Mouse (Mus musculus) gastrocnemius, postnatal 4 days (tissue): Measurements from ENCODE around the gene Gm20388. TPM values are rescaled to one million over a fixed set of nuclear protein-coding genes. Genes with fewer than 3 reads are reported as not detected.
"Not testable (repeated sequence)": the region's sequence is repeated elsewhere in the genome, so short reads cannot be mapped to it uniquely, and the experiment has no call there.

ENCODE experiments used
- DNase-seq, 2 experiments: peaks; one replicate each; pipeline ENCODE4 v3.0.0; 2021 to 2022; ENCODE audit warnings: low spot score in 2 of 2, mixed read lengths in 2 of 2
- total RNA-seq, 2 experiments: library from RNA; stranded (reverse); gene quantifications; 2 replicates each; pipeline ENCODE4 v1.2.3; 2021

Gm20388 gene
- total RNA-seq, 2 experiments from 2014 or later, result 12.8 to 22.8 TPM

GRCm38 (mm10) chr8:121290547-121290946 is 1379.9 kb downstream of the Gm20388 start:
- DNase-seq, result no peak

DNA sequence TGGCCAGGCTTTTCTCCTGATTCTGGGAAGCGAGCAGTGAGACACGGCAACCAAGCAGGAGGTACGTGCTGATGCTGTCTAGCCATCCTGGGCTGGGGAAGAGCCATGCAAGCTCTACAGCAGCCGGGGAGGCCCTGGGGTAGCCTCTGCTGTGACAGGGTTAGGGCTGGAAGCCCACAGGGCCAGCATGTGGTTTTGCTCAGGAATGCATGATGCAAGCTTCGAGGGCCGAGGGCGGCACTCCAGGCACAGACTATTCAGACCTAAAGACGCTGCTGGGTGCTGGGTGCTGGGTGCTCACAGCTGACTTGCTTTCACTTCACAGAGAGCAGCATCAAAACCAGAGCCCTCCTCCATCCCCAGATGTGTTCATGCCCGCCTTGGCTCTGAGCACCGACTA is 1382.8 kb downstream of the Gm20388 start:
- no peak for DNase-seq

DNA sequence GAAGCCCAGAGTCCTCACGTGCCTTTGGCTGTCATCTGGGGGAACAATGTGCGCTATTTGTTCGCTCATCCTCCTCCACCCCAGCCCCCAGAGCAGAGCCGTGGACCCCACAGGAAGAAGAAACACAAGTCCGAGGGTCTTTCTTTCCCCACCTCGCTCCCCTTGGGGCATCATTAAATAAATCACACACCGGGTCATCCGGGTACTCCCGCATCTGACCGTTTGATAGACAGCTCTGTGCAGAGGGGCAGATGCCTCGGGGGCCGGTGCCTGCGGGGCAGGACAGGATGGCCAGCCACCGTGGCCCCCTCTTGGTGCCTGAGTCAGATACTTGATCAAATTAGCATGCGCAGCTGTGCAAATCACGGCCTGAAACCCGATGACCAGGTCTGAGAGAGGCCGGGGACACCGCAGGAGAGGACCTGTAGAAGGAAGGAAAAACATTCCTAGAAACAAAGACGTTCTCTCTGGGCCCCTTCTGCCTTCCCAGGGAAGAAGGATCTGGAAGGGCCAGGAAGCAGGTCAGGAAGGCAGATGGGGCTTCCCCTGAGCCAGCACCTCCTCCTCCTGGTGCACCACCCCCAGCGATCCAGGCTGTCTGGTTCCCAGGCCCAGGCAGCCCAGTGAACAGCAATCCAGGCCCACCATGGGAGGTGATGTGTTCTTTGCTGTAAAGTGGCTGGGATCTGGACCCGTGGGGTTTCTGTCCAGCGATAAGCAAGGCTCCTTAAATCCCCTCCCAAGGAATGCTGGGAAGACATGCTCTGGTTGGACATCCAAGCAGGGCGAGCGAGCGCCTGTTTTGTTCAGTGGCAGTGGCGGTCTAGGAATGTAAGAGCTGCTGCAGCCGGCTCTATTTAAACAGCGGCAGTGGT is 1383.8 kb downstream of the Gm20388 start:
- DNase-seq, result no peak

DNA sequence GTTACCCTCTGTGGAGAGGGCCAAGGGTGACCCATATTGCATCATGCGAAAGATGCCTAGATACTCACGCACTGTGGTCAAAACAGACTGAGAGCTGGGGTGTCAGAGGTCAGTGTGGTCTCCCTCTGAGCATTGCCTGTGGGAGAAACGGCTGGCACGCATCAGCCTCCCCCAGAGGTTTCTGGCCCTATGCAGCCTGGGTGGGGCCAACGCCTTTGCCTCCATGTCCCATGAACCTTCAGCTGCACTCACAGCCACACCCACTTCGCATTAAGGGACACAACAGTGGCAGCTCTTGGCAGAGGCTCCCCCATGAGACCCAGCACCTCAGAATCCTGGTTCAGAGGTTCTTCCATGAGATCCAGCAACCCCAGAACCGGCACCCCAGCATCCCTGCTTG is 1385.4 kb downstream of the Gm20388 start:
- DNase-seq, result no peak

GRCm38 (mm10) chr8:121296597-121296996 is 1386.0 kb downstream of the Gm20388 start:
- no peak for DNase-seq

GRCm38 (mm10) chr8:121297299-121297698 is 1386.7 kb downstream of the Gm20388 start:
- no peak for DNase-seq

DNA sequence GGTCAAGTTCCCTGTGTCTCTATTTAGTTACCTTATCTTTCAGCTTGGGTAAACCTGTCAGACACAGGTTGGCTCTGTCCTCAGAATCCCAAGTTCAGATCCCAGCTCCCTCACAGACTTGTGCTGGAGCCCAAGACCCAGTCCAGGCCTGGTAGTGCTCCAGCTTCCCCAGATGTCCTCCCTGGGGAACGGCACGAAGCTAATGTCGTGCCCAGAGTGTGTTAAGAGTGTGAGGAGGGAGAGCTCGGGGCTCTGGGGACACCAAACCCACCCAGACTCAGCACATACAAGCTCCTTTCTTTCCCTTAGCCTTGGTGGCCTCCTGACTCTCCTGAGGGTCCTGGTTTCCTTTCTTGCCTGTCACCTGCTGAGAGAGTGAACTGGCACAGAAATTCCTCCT is 1389.4 kb downstream of the Gm20388 start:
- no peak for DNase-seq

DNA sequence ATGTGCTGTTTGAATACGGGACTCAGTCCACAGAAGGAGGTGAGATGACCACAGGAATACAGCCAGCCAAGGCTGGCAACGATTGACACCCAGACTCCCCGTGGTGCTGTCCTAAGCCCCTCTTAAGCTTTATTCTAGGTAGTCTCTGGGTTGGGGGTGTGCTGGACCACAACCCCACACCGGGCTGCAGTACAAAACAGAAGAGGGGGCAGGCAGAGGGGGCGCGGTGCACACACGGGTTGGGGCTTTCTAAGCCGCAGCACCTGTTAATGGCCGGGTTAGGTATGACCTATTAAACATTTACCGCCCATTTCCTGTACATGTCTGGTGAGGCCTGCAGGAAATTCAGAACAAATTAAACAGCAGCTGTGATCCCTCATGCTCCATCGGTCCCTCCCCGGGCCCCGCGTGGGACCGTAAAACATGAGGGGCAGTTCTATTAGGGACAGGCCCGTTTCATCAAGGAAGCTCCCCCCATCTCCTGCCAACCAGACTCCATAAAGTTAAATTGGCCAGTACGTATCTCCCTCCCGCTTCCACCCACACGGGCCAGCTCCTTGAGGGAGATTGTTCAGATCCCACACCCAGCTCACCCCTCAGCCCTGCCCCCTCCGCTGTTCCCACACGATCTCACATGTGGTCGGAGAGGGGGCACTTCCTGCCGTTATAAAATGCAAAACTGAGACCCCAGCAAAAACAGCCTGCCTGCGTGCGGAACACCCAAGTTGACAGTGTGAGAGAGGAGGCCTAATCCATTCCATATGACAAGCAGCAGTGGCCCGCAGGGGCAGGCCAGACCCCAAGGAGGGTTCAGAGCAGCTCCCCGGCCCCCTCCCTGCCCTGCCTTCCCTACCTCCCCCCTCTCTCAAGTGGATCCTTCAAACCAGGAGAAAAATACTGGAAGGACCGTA is 1390.1 kb downstream of the Gm20388 start:
- no peak for DNase-seq

DNA sequence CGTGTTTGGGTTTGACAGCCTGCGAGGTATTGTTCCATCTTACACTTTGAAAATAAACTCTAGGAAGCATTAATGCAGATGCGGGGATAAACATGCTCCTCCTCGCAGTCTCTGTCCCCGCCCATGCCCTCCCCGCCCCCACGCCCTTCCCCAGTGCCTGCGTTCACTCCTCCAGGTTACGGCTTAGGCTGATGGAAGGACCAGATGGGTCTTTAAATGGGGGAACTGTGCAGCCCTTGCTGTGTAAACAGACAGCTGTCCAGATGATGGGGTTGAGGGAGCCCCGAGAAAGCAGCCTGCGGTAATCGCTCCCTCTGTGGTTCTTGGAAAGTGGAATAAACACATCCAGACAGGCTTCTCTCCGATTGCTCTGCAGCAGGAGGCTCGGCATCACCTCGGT is 1390.8 kb downstream of the Gm20388 start:
- no peak for DNase-seq

- DNase-seq, result no peak
Measured at GRCm38 (mm10) chr8:121301978-121302649, 1391.5 kb downstream of the Gm20388 start.

- DNase-seq, result no peak
Measured at GRCm38 (mm10) chr8:121307723-121308122, 1397.1 kb downstream of the Gm20388 start.

DNA sequence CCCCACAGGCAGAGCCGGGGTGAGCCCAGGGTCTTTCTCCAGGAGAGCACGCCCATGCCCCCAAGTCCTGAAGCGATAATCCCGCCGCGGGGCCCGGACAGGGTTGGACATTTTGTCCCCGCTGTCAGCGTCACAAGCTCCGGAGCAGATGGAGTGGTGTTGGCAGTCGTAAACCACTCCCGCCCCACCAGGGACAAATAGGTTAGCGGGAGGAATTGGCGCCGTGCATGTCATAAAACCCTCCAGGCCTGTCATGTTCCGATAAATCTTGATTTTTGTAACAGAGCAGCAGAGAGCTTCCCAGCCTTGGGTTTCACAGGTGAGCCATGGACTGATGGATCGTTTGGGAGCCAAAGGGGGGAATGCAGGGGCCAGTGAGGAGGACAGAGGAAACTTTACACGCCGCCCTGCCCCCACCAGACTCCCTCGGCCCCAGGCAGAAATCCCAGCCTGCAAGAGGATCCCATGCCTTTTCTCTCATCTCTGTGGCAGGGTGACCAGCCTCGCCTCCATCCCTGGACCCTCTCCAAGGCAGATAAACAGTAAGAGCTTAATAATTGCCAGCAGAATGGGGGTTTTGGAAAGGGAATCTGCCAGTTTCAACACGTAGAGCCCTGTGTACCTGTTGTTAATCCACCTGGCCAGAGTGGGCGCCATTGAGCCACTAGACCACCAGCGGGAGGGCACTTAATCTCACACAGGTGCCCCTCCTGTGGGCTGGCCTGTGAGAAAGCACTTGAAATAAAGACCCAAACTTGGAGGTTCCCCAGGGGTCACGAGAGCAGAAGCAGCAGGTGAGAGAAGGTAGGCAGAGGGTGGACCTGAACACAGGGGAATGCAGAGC is 1400.6 kb downstream of the Gm20388 start:
- no peak for DNase-seq

GRCm38 (mm10) chr8:121313458-121313857 is 1402.8 kb downstream of the Gm20388 start:
- no peak for DNase-seq

DNA sequence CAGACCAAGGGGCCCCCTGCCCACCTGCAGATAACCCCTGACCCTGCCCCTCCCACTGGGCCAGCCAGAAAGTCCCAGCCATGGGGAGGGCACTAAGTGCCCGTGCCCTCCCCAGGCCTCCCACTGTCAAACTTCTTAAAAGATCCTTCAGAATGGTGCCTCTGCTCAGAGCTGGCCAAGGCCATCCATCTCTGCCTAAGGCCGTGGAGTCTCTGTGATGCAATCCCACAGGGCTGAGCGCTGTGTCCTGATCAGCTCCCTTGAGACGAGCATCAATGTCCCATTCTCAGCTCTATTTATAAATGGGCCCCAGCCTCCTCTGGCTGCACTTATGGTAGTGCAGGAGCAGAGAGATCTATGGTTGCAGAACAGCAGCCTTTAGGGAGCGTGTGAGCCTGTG is 1403.4 kb downstream of the Gm20388 start:
- DNase-seq, result no peak

DNA sequence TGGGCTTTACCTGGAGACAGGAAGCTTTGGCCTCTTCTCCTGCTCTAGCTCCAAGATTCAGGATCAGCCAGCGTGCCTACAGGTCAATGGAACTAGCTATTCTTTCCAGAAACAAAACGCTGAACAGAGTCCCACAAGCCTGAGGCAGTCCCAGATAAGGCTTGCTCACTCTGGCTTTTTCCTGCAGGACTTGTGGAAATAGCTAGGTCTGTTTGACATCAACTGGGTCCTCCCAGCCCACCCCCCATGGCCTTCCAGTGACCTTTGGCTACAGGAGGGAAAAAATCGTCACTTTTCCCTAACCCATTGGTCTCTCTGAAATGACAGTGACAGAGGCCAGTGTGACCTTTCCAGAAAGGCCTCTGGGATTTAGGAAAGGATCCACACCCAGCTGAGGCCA is 1404.9 kb downstream of the Gm20388 start:
- no peak for DNase-seq

DNA sequence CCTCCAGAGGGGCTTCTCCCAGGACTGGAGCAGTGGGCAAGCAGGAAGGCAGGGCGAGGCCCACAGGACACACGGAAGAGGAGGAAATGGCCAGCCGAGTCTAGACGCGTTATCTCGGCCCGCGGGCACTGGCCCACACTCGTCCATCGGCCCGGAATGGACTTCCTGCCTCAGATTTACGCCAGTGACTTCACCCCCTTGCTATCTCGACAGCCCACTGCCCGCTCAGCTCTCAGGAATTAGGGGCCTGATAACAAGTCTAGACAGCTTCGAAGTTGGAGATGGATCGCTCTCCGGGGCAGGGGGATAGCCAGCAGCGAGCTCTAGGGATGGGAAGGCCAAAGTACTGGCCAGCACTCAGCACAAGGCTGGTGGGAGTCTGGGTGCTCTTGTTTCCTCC is 1405.4 kb downstream of the Gm20388 start:
- no peak for DNase-seq

- DNase-seq, result not testable (repeated sequence)
Measured at GRCm38 (mm10) chr8:121318756-121319155, 1408.1 kb downstream of the Gm20388 start.

DNA sequence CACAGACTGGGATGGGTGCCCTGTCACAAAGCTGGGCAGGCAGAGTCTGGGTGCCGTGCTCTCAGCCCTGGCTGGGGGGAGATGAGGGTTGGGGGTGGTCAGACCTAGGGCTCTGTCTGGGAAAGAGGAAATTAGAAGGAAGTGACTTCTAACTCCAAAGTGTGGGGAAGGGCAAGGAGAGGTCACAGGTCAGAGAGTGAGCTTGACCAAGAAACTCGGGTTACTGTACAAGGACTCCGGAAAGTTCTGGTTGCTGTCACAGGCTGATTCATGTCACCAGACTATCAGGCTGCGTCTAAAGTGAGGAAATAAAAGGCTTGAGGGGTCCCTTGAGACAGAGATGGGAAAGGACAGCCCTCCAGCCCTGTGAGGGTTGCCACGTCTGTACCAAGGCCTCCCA is 1408.8 kb downstream of the Gm20388 start:
- no peak for DNase-seq

DNA sequence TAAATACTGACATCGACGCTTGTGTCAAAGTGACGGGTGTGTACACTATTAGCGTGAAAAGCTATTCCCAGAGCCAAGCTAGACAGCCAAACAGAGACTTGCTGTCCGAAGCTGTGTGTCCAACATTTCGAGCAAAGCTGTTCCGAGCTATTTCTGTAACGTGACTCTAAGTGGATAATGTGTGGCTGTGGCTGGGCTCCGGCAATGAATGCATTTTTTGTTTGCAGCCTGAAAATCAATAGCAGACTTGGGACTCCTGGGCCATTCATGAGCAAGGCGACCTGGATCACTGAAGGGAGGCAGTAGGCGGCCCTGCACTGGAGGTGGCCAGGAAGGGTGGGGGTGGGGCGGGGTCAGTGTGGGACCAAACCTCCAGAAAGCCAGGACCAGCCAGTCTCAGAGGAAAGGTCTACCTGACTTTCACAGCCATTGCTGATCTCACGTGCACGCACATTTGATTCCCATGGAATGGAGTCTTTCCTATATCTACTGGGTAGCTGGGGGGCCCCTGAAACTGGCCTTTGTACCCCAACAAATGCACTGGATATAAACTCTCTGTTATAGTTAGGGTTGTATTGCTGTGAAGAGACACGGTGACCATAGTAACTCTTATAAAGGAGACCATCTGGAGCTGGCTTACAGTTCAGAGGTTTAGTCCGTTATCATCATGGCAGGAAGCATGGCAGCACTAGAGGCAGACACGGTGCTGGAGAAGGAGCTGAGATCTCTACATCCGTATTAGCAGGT is 1415.7 kb downstream of the Gm20388 start:
- DNase-seq, result no peak

- no peak for DNase-seq
Measured at GRCm38 (mm10) chr8:121332436-121332835, 1421.8 kb downstream of the Gm20388 start.
